Mouse (Mus musculus) thymus, adult 2 months (tissue): ENCODE results near the gene Gcdh. TPM values are rescaled to one million over a fixed set of nuclear protein-coding genes. Genes with fewer than 3 reads are reported as not detected.
"Not testable (repeated sequence)": the region's sequence is repeated elsewhere in the genome, so short reads cannot be mapped to it uniquely, and the experiment has no call there.

Source experiments
- DNase-seq: peaks from one replicate; pipeline ENCODE4 v3.0.0; 2021
- H3K27ac ChIP-seq: fragments of 200-500 bp; 2 replicates; pipeline ENCODE4 v1.5.1; 2012; ENCODE audit warnings: low read length, control low read depth; ENCODE audit not compliant: control insufficient read depth, insufficient read depth
- H3K27me3 ChIP-seq: fragments of 200-500 bp; 2 replicates; pipeline ENCODE4 v1.6.1; 2012; ENCODE audit warnings: mild to moderate bottlenecking, low read length, moderate library complexity, mixed read lengths; ENCODE audit not compliant: control insufficient read depth, insufficient read depth
- H3K36me3 ChIP-seq: fragments of 200-500 bp; 2 replicates; pipeline ENCODE4 v1.6.1; 2012; ENCODE audit warnings: mild to moderate bottlenecking, low read length, moderate library complexity; ENCODE audit not compliant: control insufficient read depth, insufficient read depth
- H3K4me1 ChIP-seq: fragments of 200-500 bp; replicated peaks from 2 replicates; pipeline ENCODE4 v1.6.1; 2012; ENCODE audit warnings: low read length; ENCODE audit not compliant: control insufficient read depth, insufficient read depth
- H3K4me3 ChIP-seq: fragments of 200-500 bp; 2 replicates; pipeline ENCODE4 v1.5.1; 2012; ENCODE audit warnings: mild to moderate bottlenecking, low read length, control low read depth, moderate library complexity; ENCODE audit not compliant: control insufficient read depth, insufficient read depth
- CTCF ChIP-seq: fragments of 200-500 bp; IDR thresholded peaks from 2 replicates; pipeline ENCODE4 v1.5.1; 2012; ENCODE audit warnings: mild to moderate bottlenecking, control low read depth, low read length, moderate library complexity, borderline replicate concordance; ENCODE audit not compliant: control insufficient read depth, poor library complexity, insufficient read depth; ENCODE audit errors: extremely low read depth
- POLR2A ChIP-seq: fragments of 200-500 bp; IDR thresholded peaks from 2 replicates; pipeline ENCODE4 v1.6.1; 2012; ENCODE audit warnings: mild to moderate bottlenecking, low read length, control low read depth, moderate library complexity; ENCODE audit not compliant: control insufficient read depth, poor library complexity, insufficient read depth; ENCODE audit errors: extremely low read depth
- WGBS: fragments of 180-500 bp; shearing (Covaris S2); methylation state at CpG from one replicate; pipeline ENCODE4 v1.1.7; 2018; 5-methylcytosine and 5-hydroxymethylcytosine counted together
- polyA plus RNA-seq: library from polyadenylated mRNA; depleted of rRNA; stranded (reverse); fragments of >200 nt; gene quantifications from 2 replicates; pipeline ENCODE4 v1.2.3, GENCODE M21; 2012

Gene Gcdh
- polyA plus RNA-seq, 1 experiment: 85.2 TPM

- TF ChIP-seq POLR2A (no peak), CTCF (no peak)
- no peak for DNase-seq
- Histone ChIP-seq H3K4me1 (peaks cover 19% of the 10 kb centered on the region), H3K27ac (no peak overlapping the region), H3K27me3 (no peaks in the 10 kb centered on the region), H3K4me3 (no peak overlapping the region), H3K36me3 (no peaks in the 10 kb centered on the region)
- WGBS: 75% methylated on average over 27 of the region's 27 CpGs
These were observed 18.7 kb upstream of the Gcdh start for GRCm38 (mm10) chr8:84912391-84912790.

GRCm38 (mm10) chr8:84911854-84912253 is 18.1 kb upstream of the Gcdh start:
- DNase-seq: no peak
- H3K27me3 ChIP-seq: no peaks in the 10 kb centered on the region
- 98% methylated on average over 9 of the region's 9 CpGs for WGBS
- H3K27ac ChIP-seq: no peak overlapping the region
- peaks cover 19% of the 10 kb centered on the region for H3K4me1 ChIP-seq
- no peak for TF ChIP-seq CTCF
- TF ChIP-seq POLR2A: no peak
- H3K36me3 ChIP-seq: no peaks in the 10 kb centered on the region
- no peak overlapping the region for H3K4me3 ChIP-seq

- TF ChIP-seq CTCF: no peak
- TF ChIP-seq POLR2A: no peak
- no peak for DNase-seq
- no peak overlapping the region for H3K27ac ChIP-seq
- H3K4me1 ChIP-seq: peaks cover 19% of the 10 kb centered on the region
- H3K36me3 ChIP-seq: no peaks in the 10 kb centered on the region
- no peaks in the 10 kb centered on the region for H3K27me3 ChIP-seq
- H3K4me3 ChIP-seq: no peak overlapping the region
- WGBS: 94% methylated on average over 6 of the region's 6 CpGs
These were observed 16.8 kb upstream of the Gcdh start for GRCm38 (mm10) chr8:84910551-84910950.

GRCm38 (mm10) chr8:84909949-84910348 is 16.2 kb upstream of the Gcdh start:
- H3K27me3 ChIP-seq: no peaks in the 10 kb centered on the region
- WGBS: 85% methylated on average over 5 of the region's 5 CpGs
- H3K27ac ChIP-seq: no peak overlapping the region
- no peak for DNase-seq
- TF ChIP-seq CTCF: no peak
- H3K4me1 ChIP-seq: peaks cover 19% of the 10 kb centered on the region
- H3K36me3 ChIP-seq: no peaks in the 10 kb centered on the region
- no peak overlapping the region for H3K4me3 ChIP-seq

DNA sequence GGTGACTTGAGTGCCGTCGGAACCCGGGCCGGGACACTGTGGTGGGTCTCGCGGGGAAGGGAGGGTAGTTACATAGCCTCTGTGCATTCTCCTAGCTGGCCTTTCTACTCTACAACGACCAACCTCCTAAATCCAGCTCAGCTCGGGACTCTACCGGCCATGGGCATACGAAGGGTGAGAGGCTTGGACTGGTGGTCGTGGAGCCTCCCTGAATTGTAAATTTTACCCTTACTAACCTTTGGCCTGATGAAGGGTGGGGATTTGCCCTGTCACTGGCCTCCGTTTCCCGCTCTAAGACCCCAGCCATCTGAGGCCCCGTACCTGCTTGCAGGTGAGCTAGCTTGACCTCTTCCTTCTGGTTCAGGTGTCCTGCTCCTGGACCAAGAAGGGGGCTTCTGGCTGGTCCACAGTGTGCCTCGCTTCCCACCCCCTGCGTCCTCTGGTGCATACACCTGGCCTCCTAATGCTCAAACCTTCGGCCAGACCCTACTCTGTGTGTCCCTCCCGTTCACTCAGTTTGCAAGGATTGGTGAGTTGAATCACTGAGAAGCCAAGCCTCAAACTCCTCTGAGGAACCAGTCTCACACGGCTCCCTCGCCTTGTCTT is 15.5 kb upstream of the Gcdh start:
- TF ChIP-seq CTCF (no peak), POLR2A (no peak)
- H3K4me1 ChIP-seq: peaks cover 23% of the 10 kb centered on the region
- no peaks in the 10 kb centered on the region for H3K27me3 ChIP-seq
- H3K27ac ChIP-seq: no peak overlapping the region
- no peaks in the 10 kb centered on the region for H3K36me3 ChIP-seq
- WGBS: 53% methylated on average over 20 of the region's 20 CpGs
- DNase-seq: no peak
- peak overlapping the region; percentile 33 for H3K4me3 ChIP-seq

GRCm38 (mm10) chr8:84908421-84909161 is 14.9 kb upstream of the Gcdh start, which contains the start of gene Dnase2a:
Dnase2a (plus strand) TSS chr8:84908560.
- 1% methylated on average over 45 of the region's 45 CpGs for WGBS
- H3K4me3 ChIP-seq: peak within 1 kb of the TSS; percentile 33
- peak; percentile 81 for DNase-seq
- no peaks in the 10 kb centered on the region for H3K27me3 ChIP-seq
- H3K36me3 ChIP-seq: no peaks in the 10 kb centered on the region
- no peak within 1 kb of the TSS for H3K27ac ChIP-seq
- peaks cover 23% of the 10 kb centered on the region for H3K4me1 ChIP-seq
- no peak for TF ChIP-seq CTCF
- TF ChIP-seq POLR2A: no peak

GRCm38 (mm10) chr8:84907979-84908378 is 14.3 kb upstream of the Gcdh start:
- peaks cover 25% of the 10 kb centered on the region for H3K4me1 ChIP-seq
- not testable (repeated sequence) for H3K4me3 ChIP-seq, H3K36me3 ChIP-seq, H3K27me3 ChIP-seq, H3K27ac ChIP-seq, DNase-seq
- 18% methylated on average over 7 of the region's 7 CpGs for WGBS
